Mouse (Mus musculus) neutrophil, adult 5-6 weeks (primary cell): ENCODE data around the gene Dkkl1. TPM values are rescaled to one million over a fixed set of nuclear protein-coding genes. Genes with fewer than 3 reads are reported as not detected.

ENCODE experiments used
- total RNA-seq: library from RNA; stranded (forward); fragments of 200-1000 nt; gene quantifications from 2 replicates; pipeline ENCODE4 v1.2.3, GENCODE M21; 2017

The Dkkl1 gene
- total RNA-seq, 1 experiment from 2014 or later, result 1.6 TPM

Other genes with a start within 250 kb of the Dkkl1 start
- not detected in 2 replicates for gene Cpt1c, start 237.3 kb downstream of the Dkkl1 start, total RNA-seq
- gene Prmt1, start 225.6 kb downstream of the Dkkl1 start, total RNA-seq, result 41.1 and 52.0 TPM in 2 replicates
- 216 and 230 TPM in 2 replicates for gene Irf3, start 214.5 kb downstream of the Dkkl1 start, total RNA-seq
- gene Bcl2l12, start 213.4 kb downstream of the Dkkl1 start, total RNA-seq, result 17.8 and 20.9 TPM in 2 replicates
- gene Scaf1, start 195.8 kb downstream of the Dkkl1 start, total RNA-seq, result 35.7 and 39.7 TPM in 2 replicates
- 4.9 and 7.1 TPM in 2 replicates for gene Rras, start 194.2 kb downstream of the Dkkl1 start, total RNA-seq
- 7.6 and 10.2 TPM in 2 replicates for gene Prr12, start 159.3 kb downstream of the Dkkl1 start, total RNA-seq
- gene Nosip, start 149.7 kb downstream of the Dkkl1 start, total RNA-seq, result 50.7 and 51.0 TPM in 2 replicates
- gene Prrg2, start 149.5 kb downstream of the Dkkl1 start, total RNA-seq, result 19.8 and 21.8 TPM in 2 replicates
- 9.2 and 16.1 TPM in 2 replicates for gene Rcn3, start 119.9 kb downstream of the Dkkl1 start, total RNA-seq
- 29.6 and 32.2 TPM in 2 replicates for gene Fcgrt, start 108.3 kb downstream of the Dkkl1 start, total RNA-seq
- gene Rps11, start 87.7 kb downstream of the Dkkl1 start, total RNA-seq, result 587 and 609 TPM in 2 replicates
- 2,520 and 3,147 TPM in 2 replicates for gene Rpl13a, start 83.4 kb downstream of the Dkkl1 start, total RNA-seq
- gene Gm45713, start 75.9 kb downstream of the Dkkl1 start, total RNA-seq, result 0.58 TPM in 1 of 2 replicates, not detected in the other
- 34.4 and 37.5 TPM in 2 replicates for gene Flt3l, start 75.7 kb downstream of the Dkkl1 start, total RNA-seq
- 33.4 and 38.5 TPM in 2 replicates for gene Pih1d1, start 57.8 kb downstream of the Dkkl1 start, total RNA-seq
- gene Aldh16a1, start 57.6 kb downstream of the Dkkl1 start, total RNA-seq, result 38.3 and 39.7 TPM in 2 replicates
- not detected in 2 replicates for gene Slc17a7, start 48.2 kb downstream of the Dkkl1 start, total RNA-seq
- not detected in 2 replicates for gene Gfy, start 32.6 kb downstream of the Dkkl1 start, total RNA-seq
- not detected in 2 replicates for gene Pth2, start 31.2 kb downstream of the Dkkl1 start, total RNA-seq
- gene Ccdc155, start 7.3 kb downstream of the Dkkl1 start, total RNA-seq, result 0.25 and 0.35 TPM in 2 replicates
- not detected in 2 replicates for gene Tead2, start 3.6 kb upstream of the Dkkl1 start, total RNA-seq
- 602 and 650 TPM in 2 replicates for gene Cd37, start 27.0 kb upstream of the Dkkl1 start, total RNA-seq
- 0.12 TPM in 1 of 2 replicates, not detected in the other for gene Slc6a16, start 28.9 kb upstream of the Dkkl1 start, total RNA-seq
- not detected in 2 replicates for gene Slc6a21, start 65.4 kb upstream of the Dkkl1 start, total RNA-seq
- gene Trpm4, start 121.6 kb upstream of the Dkkl1 start, total RNA-seq, result 2.6 and 5.2 TPM in 2 replicates
- gene Hrc, start 123.1 kb upstream of the Dkkl1 start, total RNA-seq, result not detected in 2 replicates
- gene Ppfia3, start 154.9 kb upstream of the Dkkl1 start, total RNA-seq, result not detected in 2 replicates
- gene Lin7b, start 158.4 kb upstream of the Dkkl1 start, total RNA-seq, result 0.70 TPM in 1 of 2 replicates, not detected in the other
- 502 and 563 TPM in 2 replicates for gene Snrnp70, start 183.6 kb upstream of the Dkkl1 start, total RNA-seq
- gene Kcna7, start 193.5 kb upstream of the Dkkl1 start, total RNA-seq, result not detected in 2 replicates
- not detected in 2 replicates for gene Ntf5, start 201.5 kb upstream of the Dkkl1 start, total RNA-seq
- not detected in 2 replicates for gene Lhb, start 208.7 kb upstream of the Dkkl1 start, total RNA-seq
- gene Gys1, start 222.7 kb upstream of the Dkkl1 start, total RNA-seq, result 9.9 and 14.6 TPM in 2 replicates
- 37.8 and 44.6 TPM in 2 replicates for gene Ruvbl2, start 225.9 kb upstream of the Dkkl1 start, total RNA-seq
- 1,339 and 1,541 TPM in 2 replicates for gene Ftl1, start 247.7 kb upstream of the Dkkl1 start, total RNA-seq